Mouse (Mus musculus): Measurements from ENCODE around the gene Sh3bp1. TPM values are rescaled to one million over a fixed set of nuclear protein-coding genes. Genes with fewer than 3 reads are reported as not detected.
A peak's percentile ranks its signal among the peaks of the same experiment; 100 is the strongest.

Gene Sh3bp1
- 20.6 and 23.8 TPM in 2 replicates for total RNA-seq (2012; rRNA removed)
- 12.3 and 15.5 TPM in 2 replicates for total RNA-seq (2014; rRNA removed)
- 48.6 and 69.7 TPM in 2 replicates for polyA plus RNA-seq (2012; ENCODE audit: insufficient read length, low read depth)

- Histone ChIP-seq H3K4me3 (replicated peaks in 1 of 3; ENCODE audit: low read depth in 2 of 3, low read length in 2 of 3, poor library complexity in 1 of 3) (peak within 1 kb of the TSS; percentile 70 to 95 (median 83)), H3K4me2 (ENCODE audit: insufficient read depth, low read depth, poor library complexity, severe bottlenecking) (peak within 1 kb of the TSS; percentile 81), H3K27ac (ENCODE audit: insufficient read depth, low read depth) (peak within 1 kb of the TSS; percentile 51), H3K9me3 (replicated peaks; ENCODE audit: low read length) (no peaks in the 10 kb centered on the region), H3K79me2 (replicated peaks; ENCODE audit: control insufficient read depth, extremely low read depth, insufficient read depth, poor library complexity, severe bottlenecking) (no peaks in the 10 kb centered on the region; the same call in 1 of the 2 replicates), H3K36me3 (replicated peaks in 1 of 2; ENCODE audit: control insufficient read depth in 1 of 2, insufficient read depth in 1 of 2, low read length in 1 of 2) (peaks cover 13 to 41% of the 10 kb centered on the region in 2 experiments), H3K9ac (ENCODE audit: insufficient read depth, low read depth) (peak within 1 kb of the TSS; percentile 49), H3K4me1 (ENCODE audit: control insufficient read depth in 1 of 2, insufficient read depth in 2 of 2) (peaks cover 21 to 79% of the 10 kb centered on the region in 2 experiments), H3K27me3 (replicated peaks) (no peaks in the 10 kb centered on the region)
- in situ Hi-C loops (cut with MboI; ENCODE audit: low pct_ligation_motif_present, low pct_unique_long_range_greater_than_20kb, low sequenced_read_pairs) = loop anchor here (25.0 kb wide), 1 partner anchor 437 kb away; the partner anchor contains the start of genes Maff and Pla2g6
- TF ChIP-seq BHLHE40 (IDR thresholded peaks at IDR 0.05; ENCODE audit: low read depth, low read length) = 0 out of 2 replicates have a peak, but pooled peaks have one; percentile 5
- no peak for TF ChIP-seq EP300 (IDR thresholded peaks at IDR 0.05; ENCODE audit: low read length)
- no peak for TF ChIP-seq ZC3H11A (IDR thresholded peaks at IDR 0.05; ENCODE audit: low read depth, low read length)
- TF ChIP-seq UBTF (IDR thresholded peaks at IDR 0.05; ENCODE audit: low read depth, low read length) = 0 out of 2 replicates have a peak, but pooled peaks have one; percentile 6
- TF ChIP-seq HCFC1 (IDR thresholded peaks at IDR 0.05; ENCODE audit: low read depth, low read length) = no peak
- peak; percentile 62 for TF ChIP-seq NRF1 (IDR thresholded peaks at IDR 0.05; ENCODE audit: low read depth, low read length)
- no peak for TF ChIP-seq ZKSCAN1 (IDR thresholded peaks at IDR 0.05; ENCODE audit: borderline replicate concordance, low read depth, low read length)
- TF ChIP-seq JUN (IDR thresholded peaks at IDR 0.05; ENCODE audit: insufficient read depth, low read depth, low read length) = no peak
- no peak; the same call in 1 of the 2 replicates for TF ChIP-seq CHD1 (IDR thresholded peaks at IDR 0.05; ENCODE audit: low read depth, low read length)
- TF ChIP-seq ELF1 (IDR thresholded peaks at IDR 0.05; ENCODE audit: low read depth, low read length) = peak; percentile 43
- TF ChIP-seq IRF4 (IDR thresholded peaks at IDR 0.05; ENCODE audit: low read depth, low read length) = peak; percentile 62; the same call in 1 of the 2 replicates
- TF ChIP-seq CHD2 (IDR thresholded peaks at IDR 0.05; ENCODE audit: low read length) = peak; percentile 90
- TF ChIP-seq MXI1 (IDR thresholded peaks at IDR 0.05; ENCODE audit: low read depth, low read length) = peak; percentile 27; the same call in 1 of the 2 replicates
- no peak for TF ChIP-seq MAFK (IDR thresholded peaks at IDR 0.05; ENCODE audit: insufficient replicate concordance, low read length)
- TF ChIP-seq SMC3 (IDR thresholded peaks at IDR 0.05; ENCODE audit: low read depth, low read length) = no peak
- TF ChIP-seq ZNF384 (IDR thresholded peaks at IDR 0.05; ENCODE audit: low read depth, low read length) = no peak
- peak; percentile 58 for TF ChIP-seq POLR2A (IDR thresholded peaks at IDR 0.05; ENCODE audit: low read depth, low read length)
- TF ChIP-seq TCF12 (IDR thresholded peaks at IDR 0.05; ENCODE audit: low read depth, low read length) = peak; percentile 39; the same call in 1 of the 2 replicates
- no peak for TF ChIP-seq CTCF (conservative IDR thresholded peaks at IDR 0.05 in 1 of 2, IDR thresholded peaks at IDR 0.05 in 1 of 2; ENCODE audit: low read depth in 2 of 2, low read length in 2 of 2)
- peak; percentile 30; the same call in 1 of the 2 replicates for TF ChIP-seq MAZ (IDR thresholded peaks at IDR 0.05; ENCODE audit: low read depth, low read length)
- peak; percentile 15; the same call in 1 of the 2 replicates for TF ChIP-seq SIN3A (IDR thresholded peaks at IDR 0.05; ENCODE audit: low read length)
- peak; percentile 46; the same call in 1 of the 2 replicates for TF ChIP-seq ZMIZ1 (IDR thresholded peaks at IDR 0.05; ENCODE audit: low read depth, low read length)
- TF ChIP-seq NELFE (IDR thresholded peaks at IDR 0.05; ENCODE audit: low read depth, low read length) = peak; percentile 45
- dilution Hi-C loops (cut with MboI; ENCODE audit: extremely low pct_ligation_motif_present, extremely low pct_unique_long_range_greater_than_20kb, low sequenced_read_pairs) = no loop called here
- peak; percentile 76 for DNase-seq (ENCODE audit: extremely low read depth)
Observed at GRCm38 (mm10) chr15:78899740-78900584, at the start of gene Sh3bp1. Gene Sh3bp1, plus strand, starts transcription at chr15:78899768.

Data from CH12.LX (cell line).